Mouse (Mus musculus) 3134 (cell line): ENCODE measurements around the gene Pkn1.

Experiments
- DNase-seq: peaks from one replicate; pipeline ENCODE4 v3.0.0-alpha.2; 2011; ENCODE audit warnings: low spot score; ENCODE audit not compliant: insufficient read length; ENCODE audit errors: extremely low read depth

Pkn1 gene

GRCm38 (mm10) chr8:83656043-83656442 is 42.9 kb downstream of the Pkn1 start:
- no peak for DNase-seq

GRCm38 (mm10) chr8:83654725-83655124 is 44.3 kb downstream of the Pkn1 start:
- no peak for DNase-seq

GRCm38 (mm10) chr8:83653662-83654017 is 45.3 kb downstream of the Pkn1 start:
- DNase-seq: no peak

GRCm38 (mm10) chr8:83652744-83653661 is 46.0 kb downstream of the Pkn1 start:
- no peak for DNase-seq

DNA sequence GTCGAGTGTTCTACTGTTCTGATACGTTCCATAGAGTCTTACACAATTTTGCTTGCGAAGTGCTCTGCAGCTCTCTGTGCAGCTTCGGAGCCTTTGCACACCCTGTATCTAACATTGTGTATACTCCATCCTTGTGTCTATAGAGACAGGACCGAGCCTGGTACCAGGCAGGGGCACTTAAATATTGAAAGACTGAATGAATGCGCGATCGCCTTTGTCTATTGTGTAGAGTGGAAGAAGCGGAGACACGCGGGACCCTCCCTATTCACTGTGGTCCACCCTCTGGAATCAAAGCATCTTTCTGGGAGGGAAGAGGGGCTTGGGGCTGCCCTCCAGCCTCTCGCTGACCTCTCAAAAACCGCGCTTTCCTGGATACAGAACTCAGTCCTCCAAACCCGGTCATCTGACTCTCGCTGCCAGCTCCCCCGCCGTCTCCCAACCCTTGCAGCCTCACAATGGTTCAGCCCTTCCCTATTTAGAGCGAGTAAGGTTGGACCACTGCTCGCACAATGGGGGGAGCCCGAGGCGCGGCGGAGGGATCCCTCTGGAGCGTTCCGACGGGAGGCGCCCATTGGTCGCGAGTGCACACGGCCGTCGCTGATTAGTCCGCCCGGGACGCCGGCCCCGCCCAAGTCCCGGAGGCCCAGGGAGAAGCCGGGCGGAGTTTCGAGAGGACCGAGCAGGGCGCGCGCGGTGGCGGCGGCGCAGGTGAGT is 46.8 kb downstream of the Pkn1 start, which contains the start of gene Gipc1:
Gene Gipc1, plus strand, starts transcription at position 648 of the 714 bp plus-strand sequence.
- DNase-seq: peak; percentile 98

GRCm38 (mm10) chr8:83649699-83650098 is 49.3 kb downstream of the Pkn1 start:
- DNase-seq: no peak

DNA sequence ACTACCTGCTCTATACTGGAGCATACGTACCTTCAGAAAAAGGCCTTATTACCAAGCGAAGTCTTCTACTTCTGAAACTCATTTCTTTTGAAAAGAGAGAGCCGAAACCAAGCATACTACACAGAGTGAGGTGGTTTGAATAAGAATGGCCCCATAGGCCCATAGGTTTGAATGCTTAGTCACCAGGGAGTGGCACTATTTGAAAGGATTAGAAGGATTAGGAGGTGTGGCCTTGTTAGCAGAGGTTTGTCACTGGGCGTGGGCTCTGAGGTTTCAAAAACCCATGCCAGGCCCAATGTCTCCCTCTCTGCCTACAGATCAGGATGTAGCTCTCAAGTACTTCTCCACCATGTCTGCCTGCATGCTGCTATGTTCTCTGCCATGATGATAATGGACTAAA is 50.9 kb downstream of the Pkn1 start:
- no peak for DNase-seq

- DNase-seq: no peak
Observed at GRCm38 (mm10) chr8:83647511-83647910, 51.5 kb downstream of the Pkn1 start.

- DNase-seq: no peak
Observed at GRCm38 (mm10) chr8:83639649-83640048, 59.3 kb downstream of the Pkn1 start.

DNA sequence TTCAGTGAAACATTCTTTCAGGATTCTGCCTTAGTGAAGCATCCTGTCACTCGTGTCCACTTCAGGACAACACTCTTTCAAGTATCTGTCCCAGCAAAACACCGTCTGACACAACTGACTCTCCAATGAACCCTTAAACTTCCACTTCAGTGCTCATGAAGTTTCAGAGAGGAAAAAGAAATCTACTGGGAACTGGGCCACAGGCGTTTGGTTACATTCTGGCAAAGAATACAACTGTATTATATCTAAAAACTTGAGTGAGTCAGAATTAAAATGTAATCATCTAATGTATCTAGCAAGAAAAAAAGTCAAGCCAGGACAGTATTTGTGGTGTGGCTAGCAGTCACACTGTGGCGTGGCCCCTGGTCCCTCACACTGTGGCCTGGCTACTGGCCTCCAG is 60.1 kb downstream of the Pkn1 start:
- DNase-seq: no peak

GRCm38 (mm10) chr8:83632083-83632707 is 66.8 kb downstream of the Pkn1 start:
- DNase-seq: no peak

GRCm38 (mm10) chr8:83625676-83626299 is 73.2 kb downstream of the Pkn1 start:
- DNase-seq: no peak

DNA sequence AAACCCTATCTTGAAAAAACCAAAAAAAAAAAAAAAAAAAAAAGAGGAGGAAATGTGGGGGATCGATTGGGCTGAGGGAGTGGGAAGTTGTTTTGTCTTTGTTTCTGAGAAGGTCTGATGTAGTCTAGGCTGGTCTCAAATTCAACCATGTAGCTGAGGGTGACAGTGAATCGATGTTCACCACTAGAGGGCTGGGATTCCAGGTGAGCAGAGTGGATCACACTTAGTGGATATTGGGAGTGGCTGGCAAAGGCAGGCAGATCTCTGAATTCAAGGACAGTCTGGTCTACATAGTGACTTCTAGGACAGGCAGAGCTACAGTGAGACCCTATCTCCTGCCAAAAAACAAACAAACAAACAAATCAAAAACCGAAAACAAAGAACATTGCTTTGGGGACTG is 74.2 kb downstream of the Pkn1 start:
- no peak for DNase-seq

DNA sequence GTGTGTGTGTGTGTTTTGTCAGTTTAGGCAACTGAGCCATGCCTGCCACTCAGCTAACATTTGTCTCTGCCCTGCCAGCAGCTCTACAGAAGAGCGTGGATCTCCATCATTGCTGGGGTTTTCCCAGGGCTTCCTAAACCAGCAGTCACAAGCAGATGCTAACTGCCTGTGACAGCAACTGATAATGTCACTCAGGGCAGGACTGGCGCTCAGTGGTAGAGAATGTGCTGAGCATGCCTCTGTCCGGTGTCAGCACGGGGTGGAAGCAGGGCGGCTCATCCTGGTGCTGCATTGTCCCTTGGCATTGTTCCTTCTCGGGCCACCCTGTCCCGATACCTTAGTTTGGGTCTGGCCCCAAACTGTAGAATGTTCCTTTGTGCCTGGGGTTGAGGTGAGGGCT is 75.4 kb downstream of the Pkn1 start:
- no peak for DNase-seq

- DNase-seq: peak; percentile 85
Observed at GRCm38 (mm10) chr8:83622389-83622989, 76.5 kb downstream of the Pkn1 start.

DNA sequence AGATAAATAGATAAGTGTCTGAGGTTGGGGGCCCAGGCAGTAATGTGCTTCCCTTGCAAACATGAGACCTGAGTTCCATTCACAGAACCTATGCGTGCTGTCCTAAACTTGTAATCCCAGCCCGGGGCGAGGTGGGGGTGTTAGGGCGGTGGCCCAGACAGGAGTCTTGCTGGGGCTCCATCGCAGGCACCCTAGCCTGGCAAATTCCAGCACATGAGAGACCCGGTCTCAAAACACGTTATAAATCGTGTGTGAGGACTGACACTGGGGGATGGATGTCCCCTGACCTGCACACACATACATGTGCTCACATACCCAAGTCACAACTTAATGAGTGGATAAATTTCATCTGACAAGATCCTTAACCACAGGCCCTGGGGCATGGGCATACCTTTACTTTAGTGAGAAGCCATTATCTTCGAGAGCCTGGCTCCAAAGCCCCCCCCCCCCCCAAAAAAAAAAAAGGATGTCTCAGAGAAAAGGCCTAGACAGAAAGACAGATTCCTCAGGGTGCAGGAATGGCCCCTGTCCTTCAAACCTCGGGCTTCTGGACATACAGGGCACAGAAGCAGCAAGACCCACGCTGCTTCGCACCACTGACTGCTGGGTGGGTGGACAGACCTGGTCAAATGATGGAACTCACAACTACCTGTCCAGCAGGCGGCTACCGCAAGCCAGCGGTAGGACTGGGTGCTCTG is 77.1 kb downstream of the Pkn1 start:
- no peak for DNase-seq

GRCm38 (mm10) chr8:83619568-83620285 is 79.3 kb downstream of the Pkn1 start:
- peak; percentile 55 for DNase-seq

GRCm38 (mm10) chr8:83618566-83618965 is 80.4 kb downstream of the Pkn1 start:
- DNase-seq: no peak

DNA sequence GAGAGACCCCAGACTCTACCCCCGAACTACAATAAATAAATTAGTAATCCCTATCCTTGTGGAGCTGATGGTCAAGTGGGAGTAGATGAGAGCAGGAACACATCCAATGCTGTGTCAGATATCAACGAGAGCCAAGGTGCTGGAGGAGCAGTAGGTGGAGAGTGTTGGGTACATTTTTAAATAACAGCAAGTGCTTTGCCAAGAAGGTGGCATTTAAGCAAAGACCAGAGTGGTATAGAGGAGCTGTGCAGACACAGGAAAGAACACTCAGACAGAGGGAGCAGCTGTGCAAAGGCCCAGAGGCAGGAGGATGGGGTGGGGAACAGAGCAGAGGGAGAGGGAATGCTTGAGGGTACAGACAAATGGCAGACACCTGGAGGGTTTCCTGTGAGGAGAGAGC is 81.9 kb downstream of the Pkn1 start:
- no peak for DNase-seq
